16 mouse cellular contexts compared by ENCODE assay signal in genomic region chr3:105611531-105612422, GRCm38 (mm10).
A peak's percentile ranks its signal among the peaks of the same experiment; 100 is the strongest.
DNase-seq lines count a peak whose midpoint lies in the region; ATAC-seq lines count a peak whose summit lies in the region.
"Had no signal": no experiment of that assay in that cellular context is flagged by ENCODE, and none has a peak within 500 bp of the region (broad histone marks: within the 10 kb centered on the region; RNA-seq: fewer than 3 reads in every experiment).

No protein-coding gene starts in this region.

- no peak overlapping the region for H3K4me2 ChIP-seq in embryonic facial prominence, embryonic 11.5 days (ENCODE audit: low read depth, low read length)
- H3K4me2 ChIP-seq in liver, embryonic 11.5 days: no peak overlapping the region
- H3K4me2 ChIP-seq: heart, embryonic 13.5 days; limb, embryonic 13.5 days; neural tube, embryonic 12.5 days had no signal

- no peaks in the 10 kb centered on the region for H3K36me3 ChIP-seq in embryonic facial prominence, embryonic 11.5 days (replicated peaks; ENCODE audit: control insufficient read depth, insufficient read depth, low read depth, low read length)
- H3K36me3 ChIP-seq in embryonic facial prominence, embryonic 10.5 days (replicated peaks): no peaks in the 10 kb centered on the region
- H3K36me3 ChIP-seq in liver, embryonic 11.5 days (ENCODE audit: control insufficient read depth, insufficient read depth, low read length): no peaks in the 10 kb centered on the region
- H3K36me3 ChIP-seq: heart, embryonic 13.5 days; limb, embryonic 13.5 days; neural tube, embryonic 12.5 days had no signal

- 81% methylated on average over 7 of the region's 7 CpGs for WGBS in embryonic facial prominence, embryonic 11.5 days
- WGBS in embryonic facial prominence, embryonic 10.5 days: 89% methylated on average over 7 of the region's 7 CpGs
- whole genome bisulfite sequencing in liver, embryonic 11.5 days: 82% methylated on average over 7 of the region's 7 CpGs

- peak; percentile 32 for DNase-seq in embryonic facial prominence, embryonic 11.5 days (ENCODE audit: low spot score)
- no peak for DNase-seq in embryonic facial prominence, embryonic 10.5 days (ENCODE audit: low spot score)
- peak; percentile 72 for DNase-seq in left cerebral cortex, postnatal 4 days
- DNase-seq in left cerebral cortex, adult 8-10 months (ENCODE audit: low spot score in 2 of 2): no peak
- peak; percentile 69 to 71 for DNase-seq in cerebellum, postnatal 36 days
- DNase-seq in liver, embryonic 11.5 days (ENCODE audit: low spot score): no peak
- DNase-seq in gastrocnemius, postnatal 36 days: no peak
- DNase-seq: adrenal gland, postnatal 14 days; gastrocnemius, adult 2 months; kidney, postnatal 10 days; layer of hippocampus, postnatal 36 days; right cerebral cortex, adult 18-20 months had no signal

- no peaks in the 10 kb centered on the region for H3K9me3 ChIP-seq in embryonic facial prominence, embryonic 11.5 days (replicated peaks; ENCODE audit: control insufficient read depth, low read length)
- H3K9me3 ChIP-seq in embryonic facial prominence, embryonic 10.5 days: no peaks in the 10 kb centered on the region
- no peaks in the 10 kb centered on the region for H3K9me3 ChIP-seq in liver, embryonic 11.5 days (ENCODE audit: control insufficient read depth, low read length)
- H3K9me3 ChIP-seq: heart, embryonic 13.5 days; limb, embryonic 13.5 days; neural tube, embryonic 12.5 days had no signal

- no peak overlapping the region for H3K9ac ChIP-seq in embryonic facial prominence, embryonic 11.5 days (replicated peaks; ENCODE audit: low read length)
- H3K9ac ChIP-seq in liver, embryonic 11.5 days (ENCODE audit: low read depth, low read length): no peak overlapping the region
- H3K9ac ChIP-seq: heart, embryonic 13.5 days; limb, embryonic 13.5 days; neural tube, embryonic 12.5 days had no signal

- H3K4me1 ChIP-seq in embryonic facial prominence, embryonic 11.5 days (ENCODE audit: control insufficient read depth, insufficient read depth, low read length): no peaks in the 10 kb centered on the region
- H3K4me1 ChIP-seq in embryonic facial prominence, embryonic 10.5 days: no peaks in the 10 kb centered on the region
- no peaks in the 10 kb centered on the region for H3K4me1 ChIP-seq in liver, embryonic 11.5 days (replicated peaks; ENCODE audit: control insufficient read depth, insufficient read depth, low read length)
- H3K4me1 ChIP-seq: heart, embryonic 13.5 days; limb, embryonic 13.5 days; neural tube, embryonic 12.5 days had no signal

- H3K27me3 ChIP-seq in embryonic facial prominence, embryonic 11.5 days (ENCODE audit: control insufficient read depth, insufficient read depth, low read length): no peaks in the 10 kb centered on the region
- H3K27me3 ChIP-seq in embryonic facial prominence, embryonic 10.5 days (replicated peaks; ENCODE audit: low read depth, poor library complexity, severe bottlenecking): no peaks in the 10 kb centered on the region
- no peaks in the 10 kb centered on the region for H3K27me3 ChIP-seq in liver, embryonic 11.5 days (replicated peaks; ENCODE audit: control insufficient read depth, insufficient read depth, low read length)
- H3K27me3 ChIP-seq: limb, embryonic 13.5 days; neural tube, embryonic 12.5 days had no signal

- no peak for ATAC-seq in embryonic facial prominence, embryonic 11.5 days (replicated peaks; ENCODE audit: insufficient number of reproducible peaks, low FRiP score, low TSS enrichment, low read depth)
- peak; percentile 80 for ATAC-seq in cerebellum, adult (ENCODE audit: insufficient number of reproducible peaks, low FRiP score, low TSS enrichment)
- ATAC-seq in liver, embryonic 11.5 days (replicated peaks; ENCODE audit: low FRiP score): no peak

- H3K4me3 ChIP-seq in embryonic facial prominence, embryonic 11.5 days (ENCODE audit: low read depth, low read length): no peak overlapping the region
- no peak overlapping the region for H3K4me3 ChIP-seq in embryonic facial prominence, embryonic 10.5 days
- H3K4me3 ChIP-seq in liver, embryonic 11.5 days (ENCODE audit: low read depth, low read length): no peak overlapping the region
- H3K4me3 ChIP-seq: gastrocnemius, adult 2 months; heart, embryonic 13.5 days; limb, embryonic 13.5 days; neural tube, embryonic 12.5 days had no signal

- no peak overlapping the region for H3K27ac ChIP-seq in embryonic facial prominence, embryonic 11.5 days (replicated peaks; ENCODE audit: low read depth, low read length)
- no peak overlapping the region for H3K27ac ChIP-seq in embryonic facial prominence, embryonic 10.5 days (replicated peaks)
- no peak overlapping the region for H3K27ac ChIP-seq in liver, embryonic 11.5 days (ENCODE audit: low read depth, low read length)
- H3K27ac ChIP-seq: gastrocnemius, adult 2 months; heart, embryonic 13.5 days; limb, embryonic 13.5 days; neural tube, embryonic 12.5 days had no signal

- intact Hi-C loops in left cerebral cortex, postnatal 4 days (cut with DNase I): no loop called here
- intact Hi-C loops in gastrocnemius, postnatal 36 days (cut with DNase I): no loop called here

Comparison
In these comparisons a context has a peak if more than half of its experiments do, and no peak if none do; other contexts are left out.
1. DNase-seq: peak in embryonic facial prominence, embryonic 11.5 days (single experiment), left cerebral cortex, postnatal 4 days (single experiment) and cerebellum, postnatal 36 days (2 of 2); none in embryonic facial prominence, embryonic 10.5 days (single experiment), left cerebral cortex, adult 8-10 months (0 of 2), liver, embryonic 11.5 days (single experiment) and gastrocnemius, postnatal 36 days (0 of 2).